Mouse (Mus musculus) right cerebral cortex, postnatal 25 days (tissue): ENCODE results near the gene Tgfb2.

Source experiments
- DNase-seq: peaks from one replicate; pipeline ENCODE4 v3.0.0; 2022

Gene Tgfb2

GRCm38 (mm10) chr1:186575629-186576028 lies 130.2 kb downstream of the Tgfb2 start:
- no peak for DNase-seq

- no peak for DNase-seq
Observed at GRCm38 (mm10) chr1:186575074-186575473, 130.7 kb downstream of the Tgfb2 start.
